Mouse (Mus musculus) limb, embryonic 12.5 days (tissue): ENCODE data around the gene Cd80. TPM values are rescaled to one million over a fixed set of nuclear protein-coding genes. Genes with fewer than 3 reads are reported as not detected.

Source experiments
- ATAC-seq: fragments of 200-750 bp; cut with Nextera tagmentation; 2 replicates; pipeline ENCODE4 v1.8.0; 2017; ENCODE audit warnings: low read depth, moderate TSS enrichment; ENCODE audit not compliant: insufficient number of reproducible peaks, insufficient read depth, low FRiP score, low TSS enrichment
- H3K27ac ChIP-seq: fragments of 300-500 bp; sonication (generic); 2 replicates; pipeline ENCODE4 v1.5.1; 2016; ENCODE audit warnings: mild to moderate bottlenecking, moderate library complexity
- H3K27me3 ChIP-seq: fragments of 300-500 bp; sonication (generic); 2 replicates; pipeline ENCODE4 v1.6.1; 2016; ENCODE audit warnings: mild to moderate bottlenecking, moderate library complexity
- H3K36me3 ChIP-seq: fragments of 300-500 bp; sonication (generic); 2 replicates; pipeline ENCODE4 v1.6.1; 2016; ENCODE audit warnings: mild to moderate bottlenecking, moderate library complexity
- H3K4me1 ChIP-seq: fragments of 300-500 bp; sonication (generic); replicated peaks from 2 replicates; pipeline ENCODE4 v1.6.1; 2016
- H3K4me2 ChIP-seq: fragments of 300-500 bp; sonication (generic); 2 replicates; pipeline ENCODE4 v1.6.1; 2016; ENCODE audit warnings: mild to moderate bottlenecking, moderate library complexity
- H3K4me3 ChIP-seq: fragments of 300-500 bp; sonication (generic); replicated peaks from 2 replicates; pipeline ENCODE4 v1.5.1; 2016; ENCODE audit warnings: mild to moderate bottlenecking
- H3K9ac ChIP-seq: fragments of 300-500 bp; sonication (generic); replicated peaks from 2 replicates; pipeline ENCODE4 v1.6.1; 2016; ENCODE audit warnings: mild to moderate bottlenecking, moderate library complexity
- H3K9me3 ChIP-seq: fragments of 300-500 bp; sonication (generic); 2 replicates; pipeline ENCODE4 v1.6.1; 2016; ENCODE audit warnings: mild to moderate bottlenecking, moderate library complexity
- WGBS: fragments of 180-500 bp; shearing (Covaris S2); methylation state at CpG from one replicate; pipeline ENCODE4 v1.1.7; 2016; 5-methylcytosine and 5-hydroxymethylcytosine counted together
- polyA plus RNA-seq: library from polyadenylated mRNA; unstranded; fragments of >200 nt; fragmentation: Nextera tagmentation; extraction: Ambion mirVana; gene quantifications from 2 replicates; pipeline ENCODE4 v1.2.1, GENCODE M21; 2016

The Cd80 gene
- polyA plus RNA-seq, 1 experiment from 2014 or later, result 0.41 TPM

DNA sequence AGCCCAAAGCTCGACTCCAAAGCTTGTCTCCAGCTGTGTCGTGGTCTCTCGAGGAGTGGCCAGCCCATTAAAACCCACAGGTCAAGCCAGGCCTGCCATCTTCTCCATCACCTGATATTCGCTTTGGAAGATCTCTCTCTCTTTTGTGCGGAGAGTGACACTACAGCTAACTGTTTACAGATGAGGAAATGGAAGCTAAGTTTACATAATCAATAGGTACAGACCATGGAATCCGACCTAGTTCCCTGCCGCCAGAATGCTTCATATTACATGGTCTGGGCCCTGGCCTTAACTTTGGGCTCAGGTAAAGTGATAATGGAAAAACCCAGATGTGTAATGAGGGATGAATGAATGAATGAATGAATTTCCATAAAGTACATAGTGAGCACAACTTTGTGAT is 4.7 kb upstream of the Cd80 start:
- no peaks in the 10 kb centered on the region for H3K27me3 ChIP-seq
- ATAC-seq, result no peak
- no peak overlapping the region for H3K27ac ChIP-seq
- 87% methylated on average over 7 of the region's 7 CpGs for WGBS
- no peak overlapping the region for H3K4me2 ChIP-seq
- peaks cover 17% of the 10 kb centered on the region for H3K4me1 ChIP-seq
- H3K9me3 ChIP-seq, result no peaks in the 10 kb centered on the region
- H3K36me3 ChIP-seq, result peaks cover 49% of the 10 kb centered on the region
- no peak overlapping the region for H3K9ac ChIP-seq
- H3K4me3 ChIP-seq, result no peak overlapping the region

DNA sequence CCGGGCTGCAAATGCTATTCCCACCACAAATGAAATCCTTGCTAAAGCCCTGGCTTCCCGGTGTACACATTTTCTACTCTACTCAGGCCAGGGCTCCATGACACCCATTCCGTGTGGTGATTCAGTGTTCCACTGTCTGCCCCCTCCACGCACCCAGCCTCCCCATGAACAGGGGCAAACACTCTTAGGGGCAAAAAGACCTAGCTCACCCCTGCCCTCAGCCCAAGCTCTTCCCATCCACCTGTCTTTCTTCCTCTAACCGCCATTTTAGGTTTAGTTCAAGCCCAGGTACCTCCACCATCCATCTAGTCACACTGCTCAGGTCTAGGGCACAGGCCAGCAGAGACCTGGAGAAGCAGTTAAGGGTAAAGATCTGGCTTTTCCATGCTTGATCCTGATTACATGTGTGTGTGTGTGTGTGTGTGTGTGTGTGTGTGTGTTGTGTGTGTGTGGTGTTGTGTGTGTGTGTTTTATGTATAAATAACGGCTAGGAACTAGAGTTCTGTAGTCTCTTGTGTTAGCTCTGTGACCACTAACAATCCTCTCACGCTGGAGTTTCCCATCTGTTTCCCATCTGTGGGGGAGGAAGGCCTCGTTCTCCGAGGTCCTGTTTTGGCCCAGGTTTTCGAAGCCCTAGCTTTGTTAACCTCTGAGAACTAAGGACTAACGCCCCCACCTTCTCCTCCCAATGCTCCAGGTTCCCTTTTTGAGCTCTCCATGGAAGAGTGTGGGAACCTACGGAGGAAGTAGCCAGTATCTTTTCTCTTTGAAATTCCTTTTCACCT is 3.7 kb upstream of the Cd80 start:
- Histone ChIP-seq H3K9ac (peak overlapping the region; percentile 90), H3K4me2 (peak overlapping the region; percentile 61), H3K36me3 (peaks cover 40% of the 10 kb centered on the region), H3K27ac (peak overlapping the region; percentile 95), H3K9me3 (no peaks in the 10 kb centered on the region), H3K4me1 (peaks cover 17% of the 10 kb centered on the region), H3K27me3 (no peaks in the 10 kb centered on the region), H3K4me3 (peak overlapping the region; percentile 68)
- 39% methylated on average over 12 of the region's 12 CpGs for WGBS
- no peak for ATAC-seq

- Histone ChIP-seq H3K9ac (peak within 1 kb of the TSS; percentile 90), H3K4me3 (peak within 1 kb of the TSS; percentile 68), H3K4me1 (peaks cover 17% of the 10 kb centered on the region), H3K36me3 (peaks cover 30% of the 10 kb centered on the region), H3K9me3 (no peaks in the 10 kb centered on the region), H3K4me2 (peak within 1 kb of the TSS; percentile 61), H3K27ac (peak within 1 kb of the TSS; percentile 95), H3K27me3 (no peaks in the 10 kb centered on the region)
- peak; percentile 94 for ATAC-seq
- under 1% methylated on average over 57 of the region's 61 CpGs for WGBS
These were observed 2.7 kb upstream of the Cd80 start, which contains the start of gene Adprh for GRCm38 (mm10) chr16:38452442-38453202. Adprh (minus strand) TSS chr16:38452703.

DNA sequence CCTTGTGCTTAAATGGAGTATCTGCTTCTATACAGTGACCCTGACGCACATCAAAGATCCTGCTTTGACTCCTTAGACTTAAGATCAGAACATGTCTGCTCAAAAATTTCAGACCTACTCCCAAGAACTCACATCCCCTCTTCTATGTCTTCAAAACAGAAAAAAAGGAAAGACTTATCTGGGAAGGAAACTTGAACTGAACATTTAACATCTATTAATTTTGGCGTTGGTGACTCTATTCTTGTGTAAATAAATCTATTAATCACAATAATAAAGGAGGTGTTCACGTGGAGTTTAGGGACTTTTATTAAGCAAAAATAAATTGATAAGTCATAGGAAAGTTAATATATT is 2.2 kb upstream of the Cd80 start:
- Histone ChIP-seq H3K4me1 (peaks cover 17% of the 10 kb centered on the region), H3K9me3 (no peaks in the 10 kb centered on the region), H3K27me3 (no peaks in the 10 kb centered on the region), H3K36me3 (peaks cover 24% of the 10 kb centered on the region), H3K4me2 (peak overlapping the region; percentile 61), H3K27ac (peak overlapping the region; percentile 95), H3K9ac (peak overlapping the region; percentile 90), H3K4me3 (peak overlapping the region; percentile 68)
- no peak; the same call in 1 of the 2 replicates for ATAC-seq
- 36% methylated on average over 3 of the region's 3 CpGs for WGBS

DNA sequence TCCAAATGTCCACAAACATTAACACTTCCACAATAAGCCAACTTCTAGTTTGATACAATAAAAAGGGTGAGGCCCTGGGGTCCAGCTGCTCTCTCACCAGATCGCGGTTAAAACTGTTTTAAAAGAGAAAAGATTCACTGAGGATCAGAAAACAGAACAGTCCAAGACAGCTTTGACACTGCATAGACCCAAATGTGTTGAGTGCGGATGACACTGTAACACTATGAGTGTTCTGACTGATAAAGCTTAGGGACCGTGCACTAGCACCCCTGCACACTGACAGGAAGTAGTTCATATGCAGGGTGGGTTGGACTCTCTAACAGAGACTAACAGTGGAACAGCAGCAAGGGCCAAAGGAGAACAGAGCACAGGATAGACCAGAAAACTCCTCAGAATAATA is 1.4 kb upstream of the Cd80 start:
- WGBS, result 89% methylated on average over 4 of the region's 4 CpGs

GRCm38 (mm10) chr16:38454533-38455254 is 667 bp upstream of the Cd80 start:
- H3K4me2 ChIP-seq, result no peak overlapping the region
- no peaks in the 10 kb centered on the region for H3K9me3 ChIP-seq
- no peak for ATAC-seq
- H3K27ac ChIP-seq, result no peak overlapping the region
- H3K4me1 ChIP-seq, result peaks cover 14% of the 10 kb centered on the region
- no peak overlapping the region for H3K9ac ChIP-seq
- WGBS, result 72% methylated on average over 11 of the region's 11 CpGs
- peaks cover 9% of the 10 kb centered on the region for H3K36me3 ChIP-seq
- H3K4me3 ChIP-seq, result no peak overlapping the region
- no peaks in the 10 kb centered on the region for H3K27me3 ChIP-seq

More for the DNA sequence above, 1.4 kb upstream of the Cd80 start:
- H3K4me2 ChIP-seq, result no peak overlapping the region
- H3K27me3 ChIP-seq, result no peaks in the 10 kb centered on the region
- no peak overlapping the region for H3K4me3 ChIP-seq
- H3K27ac ChIP-seq, result no peak overlapping the region
- H3K9ac ChIP-seq, result no peak overlapping the region
- H3K9me3 ChIP-seq, result no peaks in the 10 kb centered on the region
- peaks cover 15% of the 10 kb centered on the region for H3K4me1 ChIP-seq
- ATAC-seq, result no peak
- H3K36me3 ChIP-seq, result peaks cover 17% of the 10 kb centered on the region

GRCm38 (mm10) chr16:38456812-38457567 is 1.6 kb downstream of the Cd80 start:
- Histone ChIP-seq H3K4me1 (0 out of 2 replicates have a peak, but pooled peaks cover 2% of the 10 kb centered on the region), H3K27me3 (no peaks in the 10 kb centered on the region), H3K4me3 (no peak overlapping the region), H3K9me3 (no peaks in the 10 kb centered on the region), H3K36me3 (no peaks in the 10 kb centered on the region), H3K4me2 (no peak overlapping the region), H3K9ac (no peak overlapping the region), H3K27ac (no peak overlapping the region)
- WGBS, result 49% methylated on average over 11 of the region's 11 CpGs
- ATAC-seq, result no peak

GRCm38 (mm10) chr16:38458600-38459280 is 3.4 kb downstream of the Cd80 start:
- Histone ChIP-seq H3K4me1 (no peaks in the 10 kb centered on the region), H3K27me3 (no peaks in the 10 kb centered on the region), H3K27ac (no peak overlapping the region), H3K4me2 (no peak overlapping the region), H3K36me3 (no peaks in the 10 kb centered on the region), H3K9ac (no peak overlapping the region), H3K4me3 (no peak overlapping the region), H3K9me3 (no peaks in the 10 kb centered on the region)
- WGBS, result 65% methylated on average over 6 of the region's 6 CpGs
- no peak for ATAC-seq

- H3K27ac ChIP-seq, result no peak overlapping the region
- WGBS, result 90% methylated on average over 4 of the region's 4 CpGs
- no peak overlapping the region for H3K4me3 ChIP-seq
- no peaks in the 10 kb centered on the region for H3K4me1 ChIP-seq
- no peak overlapping the region for H3K4me2 ChIP-seq
- H3K36me3 ChIP-seq, result no peaks in the 10 kb centered on the region
- no peaks in the 10 kb centered on the region for H3K27me3 ChIP-seq
- no peak for ATAC-seq
- H3K9me3 ChIP-seq, result no peaks in the 10 kb centered on the region
- no peak overlapping the region for H3K9ac ChIP-seq
These were observed 4.6 kb downstream of the Cd80 start for GRCm38 (mm10) chr16:38459990-38460389.

- Histone ChIP-seq H3K27ac (no peak overlapping the region), H3K9ac (no peak overlapping the region), H3K4me2 (no peak overlapping the region), H3K4me1 (no peaks in the 10 kb centered on the region), H3K4me3 (no peak overlapping the region), H3K9me3 (no peaks in the 10 kb centered on the region), H3K27me3 (no peaks in the 10 kb centered on the region), H3K36me3 (no peaks in the 10 kb centered on the region)
- WGBS, result 88% methylated on average over 8 of the region's 8 CpGs
- ATAC-seq, result no peak
These were observed 6.4 kb downstream of the Cd80 start for GRCm38 (mm10) chr16:38461749-38462148.
